Mouse (Mus musculus) lung, adult 2 months (tissue): Measurements from ENCODE around the gene Xrcc4.

Experiments
- CTCF ChIP-seq: fragments of 200-500 bp; IDR thresholded peaks from 2 replicates; pipeline ENCODE4 v1.5.1; 2011; ENCODE audit warnings: mild to moderate bottlenecking, low read length, control low read depth; ENCODE audit not compliant: insufficient read depth
- POLR2A ChIP-seq: fragments of 200-500 bp; IDR thresholded peaks from 2 replicates; pipeline ENCODE4 v1.6.1; 2011; ENCODE audit warnings: low read depth, mild to moderate bottlenecking, control low read depth, low read length, borderline replicate concordance; ENCODE audit errors: extremely low read depth

GRCm38 (mm10) chr13:89777764-89778163 is 311.6 kb downstream of the Xrcc4 start:
- TF ChIP-seq CTCF (no peak), POLR2A (no peak)
